12 mouse cellular contexts compared by ENCODE assay signal in genomic region chr10:84416752-84417151, GRCm38 (mm10). TPM values are rescaled to one million over a fixed set of nuclear protein-coding genes. Genes with fewer than 3 reads are reported as not detected.
A peak's percentile ranks its signal among the peaks of the same experiment; 100 is the strongest.
DNase-seq lines count a peak whose midpoint lies in the region; ATAC-seq and TF ChIP-seq lines count a peak whose summit lies in the region.
"Had no signal": no experiment of that assay in that cellular context is flagged by ENCODE, and none has a peak within 500 bp of the region (broad histone marks: within the 10 kb centered on the region; RNA-seq: fewer than 3 reads in every experiment).

No protein-coding gene starts in this region.

- H3K9ac ChIP-seq in heart, embryonic 16.5 days (ENCODE audit: low read length), result peak overlapping the region; percentile 25; the same call in 1 of the 2 replicates
- H3K9ac ChIP-seq: hindbrain, embryonic 14.5 days; lung, embryonic 15.5 days; midbrain, embryonic 12.5 days had no signal

- H3K27me3 ChIP-seq in kidney, adult 2 months (replicated peaks; ENCODE audit: control insufficient read depth, insufficient read depth, low read length), result no peaks in the 10 kb centered on the region
- H3K27me3 ChIP-seq in heart, embryonic 16.5 days (ENCODE audit: control insufficient read depth, insufficient read depth, low read length), result no peaks in the 10 kb centered on the region
- H3K27me3 ChIP-seq: lung, embryonic 15.5 days; midbrain, embryonic 12.5 days had no signal

- H3K4me3 ChIP-seq in kidney, adult 2 months (ENCODE audit: insufficient read depth, low read depth, low read length), result no peak overlapping the region
- no peak overlapping the region for H3K4me3 ChIP-seq in heart, embryonic 16.5 days (ENCODE audit: low read length)
- H3K4me3 ChIP-seq: lung, embryonic 15.5 days; midbrain, embryonic 12.5 days had no signal

- H3K4me2 ChIP-seq in heart, embryonic 16.5 days (ENCODE audit: low read depth, low read length), result peak overlapping the region; percentile 11; the same call in 1 of the 2 replicates
- H3K4me2 ChIP-seq: hindbrain, embryonic 14.5 days; lung, embryonic 15.5 days; midbrain, embryonic 12.5 days had no signal

- no peak for DNase-seq in cerebellum, postnatal 14 days
- DNase-seq in kidney, adult 2 months, result peak; percentile 48
- no peak for DNase-seq in kidney, adult 18-20 months
- peak; percentile 75 for DNase-seq in cerebellum, adult 9-10 months
- DNase-seq in urinary bladder, postnatal 10 days (ENCODE audit: low spot score), result no peak
- no peak for DNase-seq in right cerebral cortex, postnatal 4 days
- DNase-seq: thymus, postnatal 25 days had no signal

- H3K27ac ChIP-seq in kidney, adult 2 months (ENCODE audit: insufficient read depth, low read depth, low read length), result peak overlapping the region; percentile 15; the same call in 1 of the 2 replicates
- H3K27ac ChIP-seq in heart, embryonic 16.5 days (ENCODE audit: low read length), result peak overlapping the region; percentile 91
- H3K27ac ChIP-seq: hindbrain, embryonic 14.5 days; lung, embryonic 15.5 days; midbrain, embryonic 12.5 days had no signal

- ATAC-seq in cerebellum, adult (ENCODE audit: insufficient number of reproducible peaks, low FRiP score, low TSS enrichment), result peak; percentile 31; the same call in 1 of the 2 replicates
- ATAC-seq in heart, embryonic 16.5 days (replicated peaks; ENCODE audit: extremely low read depth, insufficient read depth, low FRiP score), result peak; percentile 76

- no peak for TF ChIP-seq POLR2A in kidney, adult 2 months (IDR thresholded peaks at IDR 0.05; ENCODE audit: low read depth, low read length)

- H3K4me1 ChIP-seq in kidney, adult 2 months (ENCODE audit: control insufficient read depth, insufficient read depth, low read length), result peaks cover 20% of the 10 kb centered on the region
- H3K4me1 ChIP-seq in heart, embryonic 16.5 days (ENCODE audit: control insufficient read depth, insufficient read depth, low read length), result peaks cover 41% of the 10 kb centered on the region

- no peaks in the 10 kb centered on the region for H3K36me3 ChIP-seq in kidney, adult 2 months (ENCODE audit: control insufficient read depth, insufficient read depth, low read length)
- H3K36me3 ChIP-seq in heart, embryonic 16.5 days (ENCODE audit: control insufficient read depth, insufficient read depth), result 0 out of 2 replicates have a peak, but pooled peaks cover 4% of the 10 kb centered on the region
- H3K36me3 ChIP-seq: lung, embryonic 15.5 days had no signal

- no peak for TF ChIP-seq CTCF in kidney, adult 2 months (conservative IDR thresholded peaks at IDR 0.05; ENCODE audit: insufficient read depth, insufficient read length, low read depth, low read length)

- 49% methylated on average over 8 of the region's 8 CpGs for WGBS in kidney, adult 2 months
- WGBS in heart, embryonic 16.5 days, result 48% methylated on average over 8 of the region's 8 CpGs

- H3K9me3 ChIP-seq in heart, embryonic 16.5 days (replicated peaks; ENCODE audit: control insufficient read depth, low read length), result no peaks in the 10 kb centered on the region
- H3K9me3 ChIP-seq: lung, embryonic 15.5 days; midbrain, embryonic 12.5 days had no signal

RNA-seq across cellular contexts. Expression of gene Nuak1, which starts 23.6 kb away (rescaled TPM):
- 12.2 and 12.3 TPM in 2 replicates for polyA plus RNA-seq in kidney, adult 2 months (2012; rRNA removed)
- polyA plus RNA-seq in heart, embryonic 16.5 days (2015; fragmentation: Nextera tagmentation; extraction: Ambion mirVana), result 3.0 and 3.2 TPM in 2 replicates

Comparison
In these comparisons a context has a peak if more than half of its experiments do, and no peak if none do; other contexts are left out.
1. DNase-seq: peak in kidney, adult 2 months (single experiment) and cerebellum, adult 9-10 months (single experiment); none in cerebellum, postnatal 14 days (0 of 2), kidney, adult 18-20 months (single experiment), urinary bladder, postnatal 10 days (single experiment) and right cerebral cortex, postnatal 4 days (single experiment).